Mouse (Mus musculus) kidney, adult 11 months (tissue): ENCODE data around the gene Ifnb1.
"Not testable (repeated sequence)": the region's sequence is repeated elsewhere in the genome, so short reads cannot be mapped to it uniquely, and the experiment has no call there.

ENCODE experiments used
- DNase-seq: peaks from one replicate; pipeline ENCODE4 v3.0.0; 2022

The Ifnb1 gene

GRCm38 (mm10) chr4:88522674-88523073, at the start of gene Ifnb1:
Gene Ifnb1, minus strand, starts transcription at chr4:88522774.
- DNase-seq = no peak

GRCm38 (mm10) chr4:88571698-88572097, 49.1 kb upstream of the Ifnb1 start, which contains the start of gene Ifna14:
Gene Ifna14, minus strand, starts transcription at chr4:88571798.
- DNase-seq = no peak

- no peak for DNase-seq
These were observed 39.2 kb upstream of the Ifnb1 start for GRCm38 (mm10) chr4:88561791-88562190.

- not testable (repeated sequence) for DNase-seq
These were observed 35.6 kb upstream of the Ifnb1 start, which contains the start of gene Ifna15 for GRCm38 (mm10) chr4:88558145-88558544. Gene Ifna15, minus strand, starts transcription at chr4:88558245.

GRCm38 (mm10) chr4:88550161-88550945, 27.8 kb upstream of the Ifnb1 start:
- peak; percentile 76 for DNase-seq

GRCm38 (mm10) chr4:88547986-88548385, 25.4 kb upstream of the Ifnb1 start:
- DNase-seq = no peak

- DNase-seq = no peak
These were observed 21.2 kb upstream of the Ifnb1 start for GRCm38 (mm10) chr4:88543649-88544234.

- DNase-seq = no peak
These were observed 14.8 kb upstream of the Ifnb1 start for GRCm38 (mm10) chr4:88537328-88537727.

- no peak for DNase-seq
These were observed 14.1 kb upstream of the Ifnb1 start for GRCm38 (mm10) chr4:88536640-88537039.

GRCm38 (mm10) chr4:88535742-88536141, 13.2 kb upstream of the Ifnb1 start:
- no peak for DNase-seq

- DNase-seq = no peak
These were observed 12.3 kb upstream of the Ifnb1 start for GRCm38 (mm10) chr4:88534903-88535302.

- DNase-seq = peak; percentile 65
These were observed 10.9 kb upstream of the Ifnb1 start for GRCm38 (mm10) chr4:88533499-88533898.

- DNase-seq = no peak
These were observed 8.3 kb upstream of the Ifnb1 start for GRCm38 (mm10) chr4:88530892-88531291.

GRCm38 (mm10) chr4:88530271-88530670, 7.7 kb upstream of the Ifnb1 start:
- no peak for DNase-seq

GRCm38 (mm10) chr4:88526379-88527049, 3.9 kb upstream of the Ifnb1 start:
- no peak for DNase-seq

GRCm38 (mm10) chr4:88525393-88525792, 2.8 kb upstream of the Ifnb1 start:
- no peak for DNase-seq

- no peak for DNase-seq
These were observed 667 bp upstream of the Ifnb1 start for GRCm38 (mm10) chr4:88523241-88523640.

GRCm38 (mm10) chr4:88517957-88518356, 4.6 kb downstream of the Ifnb1 start:
- no peak for DNase-seq

GRCm38 (mm10) chr4:88515711-88516211, 6.8 kb downstream of the Ifnb1 start:
- peak; percentile 52 for DNase-seq

GRCm38 (mm10) chr4:88515250-88515649, 7.3 kb downstream of the Ifnb1 start:
- DNase-seq = no peak

GRCm38 (mm10) chr4:88514403-88514802, 8.2 kb downstream of the Ifnb1 start:
- DNase-seq = peak; percentile 28

GRCm38 (mm10) chr4:88513743-88514142, 8.8 kb downstream of the Ifnb1 start:
- DNase-seq = no peak

GRCm38 (mm10) chr4:88503753-88504152, 18.8 kb downstream of the Ifnb1 start:
- no peak for DNase-seq

- no peak for DNase-seq
These were observed 21.3 kb downstream of the Ifnb1 start for GRCm38 (mm10) chr4:88501247-88501646.
